Mouse (Mus musculus) skeletal muscle tissue, adult 2 months (tissue): ENCODE data around the gene Ptprg.
"Not testable (repeated sequence)": the region's sequence is repeated elsewhere in the genome, so short reads cannot be mapped to it uniquely, and the experiment has no call there.

ENCODE experiments used
- DNase-seq: peaks from one replicate; pipeline ENCODE4 v3.0.0-alpha.2; 2012; ENCODE audit warnings: low read depth, low spot score

Ptprg gene

GRCm38 (mm10) chr14:11732376-11732775, 179.0 kb downstream of the Ptprg start:
- no peak for DNase-seq

GRCm38 (mm10) chr14:11743726-11744125, 190.4 kb downstream of the Ptprg start:
- DNase-seq, result no peak

GRCm38 (mm10) chr14:11752678-11753077, 199.3 kb downstream of the Ptprg start:
- DNase-seq, result no peak

GRCm38 (mm10) chr14:11754656-11755055, 201.3 kb downstream of the Ptprg start:
- no peak for DNase-seq

GRCm38 (mm10) chr14:11758185-11758584, 204.9 kb downstream of the Ptprg start:
- no peak for DNase-seq

GRCm38 (mm10) chr14:11759356-11759755, 206.0 kb downstream of the Ptprg start:
- no peak for DNase-seq

- DNase-seq, result peak; percentile 20
Measured at GRCm38 (mm10) chr14:11762995-11763394, 209.7 kb downstream of the Ptprg start.

- DNase-seq, result no peak
Measured at GRCm38 (mm10) chr14:11772736-11773135, 219.4 kb downstream of the Ptprg start.

- DNase-seq, result peak; percentile 69
Measured at GRCm38 (mm10) chr14:11774476-11775037, 221.2 kb downstream of the Ptprg start.

- DNase-seq, result peak; percentile 67
Measured at GRCm38 (mm10) chr14:11775204-11775603, 221.9 kb downstream of the Ptprg start.

GRCm38 (mm10) chr14:11775951-11776495, 222.7 kb downstream of the Ptprg start:
- DNase-seq, result no peak

GRCm38 (mm10) chr14:11776566-11776965, 223.2 kb downstream of the Ptprg start:
- no peak for DNase-seq

- DNase-seq, result no peak
Measured at GRCm38 (mm10) chr14:11791190-11791589, 237.9 kb downstream of the Ptprg start.

- DNase-seq, result no peak
Measured at GRCm38 (mm10) chr14:11793847-11794246, 240.5 kb downstream of the Ptprg start.

- DNase-seq, result no peak
Measured at GRCm38 (mm10) chr14:11802355-11803035, 249.2 kb downstream of the Ptprg start.

GRCm38 (mm10) chr14:11806674-11807073, 253.3 kb downstream of the Ptprg start:
- DNase-seq, result no peak

GRCm38 (mm10) chr14:11807465-11807864, 254.1 kb downstream of the Ptprg start:
- no peak for DNase-seq

GRCm38 (mm10) chr14:11811142-11811761, 257.9 kb downstream of the Ptprg start:
- DNase-seq, result peak; percentile 66

GRCm38 (mm10) chr14:11812291-11812690, 259.0 kb downstream of the Ptprg start:
- no peak for DNase-seq

- not testable (repeated sequence) for DNase-seq
Measured at GRCm38 (mm10) chr14:11814811-11815210, 261.5 kb downstream of the Ptprg start.

- no peak for DNase-seq
Measured at GRCm38 (mm10) chr14:11817236-11817635, 263.9 kb downstream of the Ptprg start.

GRCm38 (mm10) chr14:11818054-11818453, 264.7 kb downstream of the Ptprg start:
- no peak for DNase-seq

- no peak for DNase-seq
Measured at GRCm38 (mm10) chr14:11818721-11819120, 265.4 kb downstream of the Ptprg start.
